Mouse (Mus musculus): ENCODE measurements around the gene Kremen1. TPM values are rescaled to one million over a fixed set of nuclear protein-coding genes. Genes with fewer than 3 reads are reported as not detected.

Gene Kremen1
- polyA plus RNA-seq, 1 experiment from 2014 or later, result 18.3 TPM

GRCm38 (mm10) chr11:5280932-5281331, 19.6 kb upstream of the Kremen1 start:
- Histone ChIP-seq H3K4me3 (replicated peaks; ENCODE audit: low read depth, low read length) (no peak overlapping the region), H3K9ac (ENCODE audit: low read depth, low read length) (no peak overlapping the region), H3K4me1 (replicated peaks; ENCODE audit: insufficient read depth, low read length) (no peaks in the 10 kb centered on the region), H3K9me3 (replicated peaks; ENCODE audit: low read length) (no peaks in the 10 kb centered on the region), H3K27me3 (ENCODE audit: insufficient read depth, low read length) (no peaks in the 10 kb centered on the region), H3K4me2 (ENCODE audit: low read length) (no peak overlapping the region), H3K36me3 (ENCODE audit: insufficient read depth, low read length) (peaks cover 21% of the 10 kb centered on the region; the same call in 1 of the 2 replicates), H3K27ac (no peak overlapping the region)
- ATAC-seq (replicated peaks; ENCODE audit: low FRiP score, low read depth) (no peak), DNase-seq (ENCODE audit: low spot score) (no peak)
- WGBS, result 90% methylated on average over 7 of the region's 7 CpGs
- no peak for TF ChIP-seq CTCF (IDR thresholded peaks at IDR 0.05; ENCODE audit: low read depth)

GRCm38 (mm10) chr11:5278463-5278862, 17.1 kb upstream of the Kremen1 start:
- WGBS, result 71% methylated on average over 2 of the region's 2 CpGs
- Histone ChIP-seq H3K4me3 (replicated peaks; ENCODE audit: low read depth, low read length) (no peak overlapping the region), H3K36me3 (ENCODE audit: insufficient read depth, low read length) (peaks cover 22% of the 10 kb centered on the region; the same call in 1 of the 2 replicates), H3K27ac (no peak overlapping the region), H3K4me1 (replicated peaks; ENCODE audit: insufficient read depth, low read length) (no peaks in the 10 kb centered on the region), H3K4me2 (ENCODE audit: low read length) (no peak overlapping the region), H3K9me3 (replicated peaks; ENCODE audit: low read length) (no peaks in the 10 kb centered on the region), H3K9ac (ENCODE audit: low read depth, low read length) (no peak overlapping the region), H3K27me3 (ENCODE audit: insufficient read depth, low read length) (no peaks in the 10 kb centered on the region)
- ATAC-seq (replicated peaks; ENCODE audit: low FRiP score, low read depth) (no peak), DNase-seq (ENCODE audit: low spot score) (no peak)
- no peak for TF ChIP-seq CTCF (IDR thresholded peaks at IDR 0.05; ENCODE audit: low read depth)

- ATAC-seq (replicated peaks; ENCODE audit: low FRiP score, low read depth) (no peak), DNase-seq (ENCODE audit: low spot score) (no peak)
- Histone ChIP-seq H3K4me2 (ENCODE audit: low read length) (no peak overlapping the region), H3K4me1 (replicated peaks; ENCODE audit: insufficient read depth, low read length) (no peaks in the 10 kb centered on the region), H3K27me3 (ENCODE audit: insufficient read depth, low read length) (no peaks in the 10 kb centered on the region), H3K9ac (ENCODE audit: low read depth, low read length) (no peak overlapping the region), H3K36me3 (ENCODE audit: insufficient read depth, low read length) (peaks cover 17% of the 10 kb centered on the region; the same call in 1 of the 2 replicates), H3K9me3 (replicated peaks; ENCODE audit: low read length) (no peaks in the 10 kb centered on the region), H3K27ac (no peak overlapping the region), H3K4me3 (replicated peaks; ENCODE audit: low read depth, low read length) (no peak overlapping the region)
- TF ChIP-seq CTCF (IDR thresholded peaks at IDR 0.05; ENCODE audit: low read depth), result no peak
- WGBS, result 79% methylated on average over 5 of the region's 5 CpGs
Observed at GRCm38 (mm10) chr11:5277307-5277971, 16.1 kb upstream of the Kremen1 start.

GRCm38 (mm10) chr11:5275216-5275615, 13.9 kb upstream of the Kremen1 start:
- H3K4me3 ChIP-seq (replicated peaks; ENCODE audit: low read depth, low read length), result no peak overlapping the region
- ATAC-seq (replicated peaks; ENCODE audit: low FRiP score, low read depth), result no peak
- no peaks in the 10 kb centered on the region for H3K27me3 ChIP-seq (ENCODE audit: insufficient read depth, low read length)
- DNase-seq (ENCODE audit: low spot score), result no peak
- no peaks in the 10 kb centered on the region for H3K4me1 ChIP-seq (replicated peaks; ENCODE audit: insufficient read depth, low read length)
- 0 out of 2 replicates have a peak, but pooled peaks cover 3% of the 10 kb centered on the region for H3K36me3 ChIP-seq (ENCODE audit: insufficient read depth, low read length)
- no peak overlapping the region for H3K4me2 ChIP-seq (ENCODE audit: low read length)
- WGBS, result 72% methylated on average over 4 of the region's 4 CpGs
- no peak for TF ChIP-seq CTCF (IDR thresholded peaks at IDR 0.05; ENCODE audit: low read depth)
- H3K9me3 ChIP-seq (replicated peaks; ENCODE audit: low read length), result no peaks in the 10 kb centered on the region
- no peak overlapping the region for H3K9ac ChIP-seq (ENCODE audit: low read depth, low read length)
- no peak overlapping the region for H3K27ac ChIP-seq

- Histone ChIP-seq H3K9ac (ENCODE audit: low read depth, low read length) (no peak overlapping the region), H3K27me3 (ENCODE audit: insufficient read depth, low read length) (no peaks in the 10 kb centered on the region), H3K9me3 (replicated peaks; ENCODE audit: low read length) (no peaks in the 10 kb centered on the region), H3K36me3 (ENCODE audit: insufficient read depth, low read length) (0 out of 2 replicates have a peak, but pooled peaks cover 3% of the 10 kb centered on the region), H3K4me2 (ENCODE audit: low read length) (no peak overlapping the region), H3K4me1 (replicated peaks; ENCODE audit: insufficient read depth, low read length) (no peaks in the 10 kb centered on the region), H3K27ac (no peak overlapping the region), H3K4me3 (replicated peaks; ENCODE audit: low read depth, low read length) (no peak overlapping the region)
- DNase-seq (ENCODE audit: low spot score) (no peak), ATAC-seq (replicated peaks; ENCODE audit: low FRiP score, low read depth) (no peak)
- WGBS, result 68% methylated on average over 7 of the region's 9 CpGs
- no peak for TF ChIP-seq CTCF (IDR thresholded peaks at IDR 0.05; ENCODE audit: low read depth)
Observed at GRCm38 (mm10) chr11:5272536-5273234, 11.3 kb upstream of the Kremen1 start.

GRCm38 (mm10) chr11:5272066-5272360, 10.7 kb upstream of the Kremen1 start:
- 59% methylated on average over 4 of the region's 4 CpGs for WGBS
- H3K36me3 ChIP-seq (ENCODE audit: insufficient read depth, low read length), result 0 out of 2 replicates have a peak, but pooled peaks cover 3% of the 10 kb centered on the region
- H3K9me3 ChIP-seq (replicated peaks; ENCODE audit: low read length), result no peaks in the 10 kb centered on the region
- no peaks in the 10 kb centered on the region for H3K27me3 ChIP-seq (ENCODE audit: insufficient read depth, low read length)
- H3K27ac ChIP-seq, result no peak overlapping the region
- no peaks in the 10 kb centered on the region for H3K4me1 ChIP-seq (replicated peaks; ENCODE audit: insufficient read depth, low read length)
- H3K9ac ChIP-seq (ENCODE audit: low read depth, low read length), result no peak overlapping the region
- no peak overlapping the region for H3K4me2 ChIP-seq (ENCODE audit: low read length)
- ATAC-seq (replicated peaks; ENCODE audit: low FRiP score, low read depth) (no peak), DNase-seq (ENCODE audit: low spot score) (no peak)
- no peak overlapping the region for H3K4me3 ChIP-seq (replicated peaks; ENCODE audit: low read depth, low read length)
- no peak for TF ChIP-seq CTCF (IDR thresholded peaks at IDR 0.05; ENCODE audit: low read depth)

Measured in kidney, postnatal 0 days (tissue).